Mouse (Mus musculus) heart, embryonic 16.5 days (tissue): ENCODE data around the gene Itgb4. TPM values are rescaled to one million over a fixed set of nuclear protein-coding genes. Genes with fewer than 3 reads are reported as not detected.

Source experiments
- ATAC-seq: fragments of 200-750 bp; cut with Nextera tagmentation; replicated peaks from 2 replicates; pipeline ENCODE4 v1.8.0; 2017; ENCODE audit warnings: moderate number of reproducible peaks; ENCODE audit not compliant: insufficient read depth, low FRiP score; ENCODE audit errors: extremely low read depth
- H3K27ac ChIP-seq: fragments of 300-500 bp; sonication (generic); 2 replicates; pipeline ENCODE4 v1.5.1; 2014; ENCODE audit warnings: mild to moderate bottlenecking, low read length, control low read depth, moderate library complexity
- H3K27me3 ChIP-seq: fragments of 300-500 bp; sonication (generic); 2 replicates; pipeline ENCODE4 v1.6.1; 2014; ENCODE audit warnings: low read length, mixed read lengths; ENCODE audit not compliant: control insufficient read depth, insufficient read depth
- H3K36me3 ChIP-seq: fragments of 300-500 bp; sonication (generic); 2 replicates; pipeline ENCODE4 v1.6.1; 2014; ENCODE audit not compliant: control insufficient read depth, insufficient read depth
- H3K4me1 ChIP-seq: fragments of 300-500 bp; sonication (generic); 2 replicates; pipeline ENCODE4 v1.6.1; 2014; ENCODE audit warnings: low read length, mixed read lengths; ENCODE audit not compliant: control insufficient read depth, insufficient read depth
- H3K4me2 ChIP-seq: fragments of 300-500 bp; sonication (generic); 2 replicates; pipeline ENCODE4 v1.6.1; 2014; ENCODE audit warnings: low read depth, mild to moderate bottlenecking, control low read depth, low read length
- H3K4me3 ChIP-seq: fragments of 300-500 bp; sonication (generic); 2 replicates; pipeline ENCODE4 v1.5.1; 2014; ENCODE audit warnings: mild to moderate bottlenecking, control low read depth, low read length
- H3K9ac ChIP-seq: fragments of 300-500 bp; sonication (generic); 2 replicates; pipeline ENCODE4 v1.6.1; 2014; ENCODE audit warnings: low read length, control low read depth
- H3K9me3 ChIP-seq: fragments of 300-500 bp; sonication (generic); replicated peaks from 2 replicates; pipeline ENCODE4 v1.6.1; 2016; ENCODE audit warnings: low read length; ENCODE audit not compliant: control insufficient read depth
- WGBS: fragments of 180-500 bp; shearing (Covaris S2); extraction: QIAGEN DNeasy Blood & Tissue Kit; methylation state at CpG from one replicate; pipeline ENCODE4 v1.1.7; 2014; 5-methylcytosine and 5-hydroxymethylcytosine counted together
- polyA plus RNA-seq: library from polyadenylated mRNA; unstranded; fragments of >200 nt; fragmentation: Nextera tagmentation; extraction: Ambion mirVana; gene quantifications from 2 replicates; pipeline ENCODE4 v1.2.1, GENCODE M21; 2015

Itgb4 gene
- polyA plus RNA-seq, 1 experiment from 2014 or later: 4.4 TPM

GRCm38 (mm10) chr11:116027756-116028155 is 53.2 kb downstream of the Itgb4 start, which contains the start of gene H3f3b:
H3f3b (minus strand) TSS chr11:116027962.
- Histone ChIP-seq H3K27me3 (no peaks in the 10 kb centered on the region), H3K36me3 (no peaks in the 10 kb centered on the region), H3K4me1 (peaks cover 13% of the 10 kb centered on the region), H3K9me3 (no peaks in the 10 kb centered on the region), H3K4me2 (no peak within 1 kb of the TSS), H3K27ac (no peak within 1 kb of the TSS), H3K9ac (peak within 1 kb of the TSS; percentile 26; the same call in 1 of the 2 replicates), H3K4me3 (no peak within 1 kb of the TSS)
- WGBS: 69% methylated on average over 4 of the region's 4 CpGs
- no peak for ATAC-seq

- Histone ChIP-seq H3K4me2 (no peak overlapping the region), H3K9ac (no peak overlapping the region), H3K9me3 (no peaks in the 10 kb centered on the region), H3K4me1 (peaks cover 15% of the 10 kb centered on the region), H3K27ac (no peak overlapping the region), H3K36me3 (no peaks in the 10 kb centered on the region), H3K27me3 (no peaks in the 10 kb centered on the region), H3K4me3 (no peak overlapping the region)
- 77% methylated on average over 9 of the region's 9 CpGs for WGBS
- ATAC-seq: no peak
These were observed 53.8 kb downstream of the Itgb4 start for GRCm38 (mm10) chr11:116028177-116028865.

- Histone ChIP-seq H3K9ac (peak overlapping the region; percentile 74), H3K27ac (peak overlapping the region; percentile 59), H3K9me3 (no peaks in the 10 kb centered on the region), H3K4me3 (peak overlapping the region; percentile 83), H3K36me3 (no peaks in the 10 kb centered on the region), H3K27me3 (no peaks in the 10 kb centered on the region), H3K4me2 (peak overlapping the region; percentile 85), H3K4me1 (peaks cover 15% of the 10 kb centered on the region)
- ATAC-seq: no peak
- WGBS: 75% methylated on average over 6 of the region's 6 CpGs
These were observed 54.8 kb downstream of the Itgb4 start for GRCm38 (mm10) chr11:116029086-116029865.

- H3K4me1 ChIP-seq: peaks cover 15% of the 10 kb centered on the region
- H3K9me3 ChIP-seq: no peaks in the 10 kb centered on the region
- peak within 1 kb of the TSS; percentile 97 for H3K9ac ChIP-seq
- peak within 1 kb of the TSS; percentile 83 for H3K4me3 ChIP-seq
- H3K4me2 ChIP-seq: peak within 1 kb of the TSS; percentile 85
- H3K27ac ChIP-seq: peak within 1 kb of the TSS; percentile 100
- H3K27me3 ChIP-seq: no peaks in the 10 kb centered on the region
- peak; percentile 93 for ATAC-seq
- no peaks in the 10 kb centered on the region; the same call in 1 of the 2 replicates for H3K36me3 ChIP-seq
- under 1% methylated on average over 50 of the region's 67 CpGs for WGBS
These were observed 55.8 kb downstream of the Itgb4 start, which contains the start of gene Unk for GRCm38 (mm10) chr11:116030088-116030897. Unk (plus strand) TSS chr11:116030322.

GRCm38 (mm10) chr11:116030898-116031845 is 56.7 kb downstream of the Itgb4 start:
- Histone ChIP-seq H3K4me2 (peak overlapping the region; percentile 85), H3K27me3 (no peaks in the 10 kb centered on the region), H3K4me1 (peaks cover 15% of the 10 kb centered on the region), H3K36me3 (no peaks in the 10 kb centered on the region; the same call in 1 of the 2 replicates), H3K9ac (peak overlapping the region; percentile 97), H3K9me3 (no peaks in the 10 kb centered on the region), H3K4me3 (peak overlapping the region; percentile 83), H3K27ac (peak overlapping the region; percentile 100)
- WGBS: 24% methylated on average over 14 of the region's 14 CpGs
- 0 out of 2 replicates have a peak, but pooled peaks have one; percentile 1 for ATAC-seq

- Histone ChIP-seq H3K27me3 (no peaks in the 10 kb centered on the region), H3K27ac (no peak overlapping the region)
- ATAC-seq: no peak
These were observed 60.1 kb downstream of the Itgb4 start for GRCm38 (mm10) chr11:116034584-116034983.

GRCm38 (mm10) chr11:116036671-116037070 is 62.2 kb downstream of the Itgb4 start:
- H3K9ac ChIP-seq: no peak overlapping the region
- ATAC-seq: no peak
- no peak overlapping the region for H3K27ac ChIP-seq
- no peak overlapping the region for H3K4me2 ChIP-seq
- WGBS: 87% methylated on average over 3 of the region's 3 CpGs
- peaks cover 10% of the 10 kb centered on the region for H3K4me1 ChIP-seq
- no peaks in the 10 kb centered on the region for H3K27me3 ChIP-seq
- peaks cover 8% of the 10 kb centered on the region for H3K36me3 ChIP-seq
- H3K9me3 ChIP-seq: peaks cover under 1% of the 10 kb centered on the region; the same call in 1 of the 2 replicates
- no peak overlapping the region for H3K4me3 ChIP-seq

More at GRCm38 (mm10) chr11:116034584-116034983, 60.1 kb downstream of the Itgb4 start:
- Histone ChIP-seq H3K4me1 (peaks cover 15% of the 10 kb centered on the region), H3K9ac (no peak overlapping the region), H3K4me3 (no peak overlapping the region), H3K9me3 (no peaks in the 10 kb centered on the region), H3K4me2 (no peak overlapping the region), H3K36me3 (peaks cover 2% of the 10 kb centered on the region; the same call in 1 of the 2 replicates)
- WGBS: 92% methylated on average over 6 of the region's 6 CpGs

GRCm38 (mm10) chr11:116037826-116038225 is 63.3 kb downstream of the Itgb4 start:
- ATAC-seq: no peak
- Histone ChIP-seq H3K9me3 (peaks cover 4% of the 10 kb centered on the region; the same call in 1 of the 2 replicates), H3K4me1 (peaks cover 2% of the 10 kb centered on the region; the same call in 1 of the 2 replicates), H3K9ac (no peak overlapping the region), H3K36me3 (peaks cover 14% of the 10 kb centered on the region), H3K27me3 (no peaks in the 10 kb centered on the region), H3K27ac (no peak overlapping the region), H3K4me3 (no peak overlapping the region), H3K4me2 (no peak overlapping the region)
- WGBS: 95% methylated on average over 9 of the region's 9 CpGs
